Mouse (Mus musculus) hindbrain, postnatal 0 days (tissue): ENCODE data around the gene Med21. TPM values are rescaled to one million over a fixed set of nuclear protein-coding genes. Genes with fewer than 3 reads are reported as not detected.

Source experiments
- ATAC-seq: fragments of 200-750 bp; cut with Nextera tagmentation; 2 replicates; pipeline ENCODE4 v1.8.0; 2017; ENCODE audit warnings: mild to moderate bottlenecking, moderate TSS enrichment, moderate library complexity
- DNase-seq: peaks from one replicate; pipeline ENCODE4 v3.0.0-alpha.2; 2015; ENCODE audit warnings: low spot score
- H3K27ac ChIP-seq: fragments of 300-500 bp; sonication (generic); 2 replicates; pipeline ENCODE4 v1.5.1; 2014; ENCODE audit warnings: mild to moderate bottlenecking
- H3K27me3 ChIP-seq: fragments of 300-500 bp; sonication (generic); 2 replicates; pipeline ENCODE4 v1.6.1; 2014; ENCODE audit warnings: low read length, mixed read lengths; ENCODE audit not compliant: insufficient read depth
- H3K36me3 ChIP-seq: fragments of 300-500 bp; sonication (generic); 2 replicates; pipeline ENCODE4 v1.6.1; 2014; ENCODE audit warnings: low read length, mixed read lengths; ENCODE audit not compliant: insufficient read depth
- H3K4me1 ChIP-seq: fragments of 300-500 bp; sonication (generic); 2 replicates; pipeline ENCODE4 v1.6.1; 2014; ENCODE audit warnings: antibody characterized with exemption, low read length, mixed read lengths; ENCODE audit not compliant: insufficient read depth
- H3K4me2 ChIP-seq: fragments of 300-500 bp; sonication (generic); 2 replicates; pipeline ENCODE4 v1.6.1; 2014; ENCODE audit warnings: low read depth, mild to moderate bottlenecking, low read length, moderate library complexity, mixed read lengths
- H3K4me3 ChIP-seq: fragments of 300-500 bp; sonication (generic); 2 replicates; pipeline ENCODE4 v1.5.1; 2014; ENCODE audit warnings: low read length
- H3K9ac ChIP-seq: fragments of 300-500 bp; sonication (generic); replicated peaks from 2 replicates; pipeline ENCODE4 v1.6.1; 2014; ENCODE audit warnings: mild to moderate bottlenecking, low read length, moderate library complexity, mixed read lengths
- H3K9me3 ChIP-seq: fragments of 300-500 bp; sonication (generic); 2 replicates; pipeline ENCODE4 v1.6.1; 2016; ENCODE audit warnings: low read length, mixed read lengths
- CTCF ChIP-seq: IDR thresholded peaks from 2 replicates; pipeline ENCODE4 v1.5.1; 2016; ENCODE audit warnings: antibody characterized with exemption, control low read depth, low read depth
- WGBS: fragments of 180-500 bp; shearing (Covaris S2); extraction: QIAGEN DNeasy Blood & Tissue Kit; methylation state at CpG from one replicate; pipeline ENCODE4 v1.1.7; 2014; 5-methylcytosine and 5-hydroxymethylcytosine counted together
- polyA plus RNA-seq: library from polyadenylated mRNA; unstranded; fragments of >200 nt; fragmentation: Nextera tagmentation; extraction: Ambion mirVana; gene quantifications from 2 replicates; pipeline ENCODE4 v1.2.1, GENCODE M21; 2015
- total RNA-seq: library from RNA; depleted of rRNA; stranded (reverse); fragments of >200 nt; gene quantifications from 2 replicates; pipeline ENCODE4 v1.2.3, GENCODE M21; 2014; rRNA removed

Med21 gene
- total RNA-seq = 23.7 and 42.3 TPM in 2 replicates
- 112 and 116 TPM in 2 replicates for polyA plus RNA-seq

- no peaks in the 10 kb centered on the region for H3K27me3 ChIP-seq
Measured at GRCm38 (mm10) chr6:146642276-146643183, at the start of gene Med21, which contains the start of gene Tm7sf3. TSS of gene Med21 (plus strand) at chr6:146642547. TSS of gene Tm7sf3 (minus strand) at chr6:146642824.

GRCm38 (mm10) chr6:146602601-146603000 is 39.7 kb upstream of the Med21 start:
- H3K9ac ChIP-seq = no peak overlapping the region
- WGBS = 83% methylated on average over 4 of the region's 4 CpGs
- H3K4me2 ChIP-seq = no peak overlapping the region
- DNase-seq = no peak
- H3K4me1 ChIP-seq = no peaks in the 10 kb centered on the region
- no peak overlapping the region for H3K4me3 ChIP-seq
- H3K27me3 ChIP-seq = no peaks in the 10 kb centered on the region
- peaks cover 42% of the 10 kb centered on the region for H3K36me3 ChIP-seq
- no peak for TF ChIP-seq CTCF
- no peaks in the 10 kb centered on the region for H3K9me3 ChIP-seq
- ATAC-seq = no peak
- H3K27ac ChIP-seq = no peak overlapping the region

More at GRCm38 (mm10) chr6:146642276-146643183, at the start of gene Med21, which contains the start of gene Tm7sf3:
- H3K27ac ChIP-seq = peak within 1 kb of the TSS; percentile 83
- WGBS = under 1% methylated on average over 58 of the region's 60 CpGs
- ATAC-seq (peak; percentile 98), DNase-seq (peak; percentile 99)
- peak; percentile 58 for TF ChIP-seq CTCF
- no peaks in the 10 kb centered on the region for H3K9me3 ChIP-seq
- no peaks in the 10 kb centered on the region for H3K36me3 ChIP-seq
- peak within 1 kb of the TSS; percentile 95 for H3K4me2 ChIP-seq
- H3K4me3 ChIP-seq = peak within 1 kb of the TSS; percentile 76
- H3K4me1 ChIP-seq = peaks cover 3% of the 10 kb centered on the region; the same call in 1 of the 2 replicates
- peak within 1 kb of the TSS; percentile 80 for H3K9ac ChIP-seq

- ATAC-seq = no peak
- Histone ChIP-seq H3K4me1 (no peaks in the 10 kb centered on the region), H3K36me3 (peaks cover 42% of the 10 kb centered on the region), H3K4me2 (no peak overlapping the region), H3K9ac (no peak overlapping the region), H3K4me3 (no peak overlapping the region), H3K27ac (no peak overlapping the region), H3K9me3 (no peaks in the 10 kb centered on the region), H3K27me3 (no peaks in the 10 kb centered on the region)
- DNase-seq = peak; percentile 13
- 69% methylated on average over 10 of the region's 10 CpGs for WGBS
- TF ChIP-seq CTCF = no peak
Measured at GRCm38 (mm10) chr6:146603651-146604050, 38.7 kb upstream of the Med21 start.

GRCm38 (mm10) chr6:146611385-146611784 is 31.0 kb upstream of the Med21 start:
- WGBS = 89% methylated on average over 6 of the region's 6 CpGs
- Histone ChIP-seq H3K27ac (no peak overlapping the region), H3K4me1 (no peaks in the 10 kb centered on the region), H3K9ac (no peak overlapping the region), H3K4me3 (no peak overlapping the region), H3K9me3 (no peaks in the 10 kb centered on the region), H3K4me2 (no peak overlapping the region), H3K36me3 (peaks cover 43% of the 10 kb centered on the region), H3K27me3 (no peaks in the 10 kb centered on the region)
- ATAC-seq (no peak), DNase-seq (no peak)
- no peak for TF ChIP-seq CTCF

- WGBS = 94% methylated on average over 7 of the region's 7 CpGs
- DNase-seq (no peak), ATAC-seq (no peak)
- Histone ChIP-seq H3K4me1 (no peaks in the 10 kb centered on the region), H3K36me3 (peaks cover 41% of the 10 kb centered on the region), H3K4me3 (no peak overlapping the region), H3K27ac (no peak overlapping the region), H3K4me2 (no peak overlapping the region), H3K9ac (no peak overlapping the region), H3K27me3 (no peaks in the 10 kb centered on the region), H3K9me3 (no peaks in the 10 kb centered on the region)
- no peak for TF ChIP-seq CTCF
Measured at GRCm38 (mm10) chr6:146611897-146612296, 30.4 kb upstream of the Med21 start.

GRCm38 (mm10) chr6:146612736-146613135 is 29.6 kb upstream of the Med21 start:
- Histone ChIP-seq H3K9ac (no peak overlapping the region), H3K9me3 (no peaks in the 10 kb centered on the region), H3K36me3 (peaks cover 48% of the 10 kb centered on the region), H3K4me3 (no peak overlapping the region), H3K27ac (no peak overlapping the region), H3K27me3 (no peaks in the 10 kb centered on the region), H3K4me2 (no peak overlapping the region), H3K4me1 (no peaks in the 10 kb centered on the region)
- no peak for DNase-seq
- TF ChIP-seq CTCF = no peak
- no peak for ATAC-seq
- 95% methylated on average over 5 of the region's 5 CpGs for WGBS

GRCm38 (mm10) chr6:146613907-146614306 is 28.4 kb upstream of the Med21 start:
- no peaks in the 10 kb centered on the region for H3K9me3 ChIP-seq
- H3K4me2 ChIP-seq = no peak overlapping the region
- no peak for DNase-seq
- H3K9ac ChIP-seq = no peak overlapping the region
- no peaks in the 10 kb centered on the region for H3K4me1 ChIP-seq
- peaks cover 59% of the 10 kb centered on the region for H3K36me3 ChIP-seq
- ATAC-seq = no peak
- no peak overlapping the region for H3K4me3 ChIP-seq
- no peak for TF ChIP-seq CTCF
- H3K27me3 ChIP-seq = no peaks in the 10 kb centered on the region
- H3K27ac ChIP-seq = no peak overlapping the region
- 95% methylated on average over 5 of the region's 5 CpGs for WGBS
